In the genomic region with DNA sequence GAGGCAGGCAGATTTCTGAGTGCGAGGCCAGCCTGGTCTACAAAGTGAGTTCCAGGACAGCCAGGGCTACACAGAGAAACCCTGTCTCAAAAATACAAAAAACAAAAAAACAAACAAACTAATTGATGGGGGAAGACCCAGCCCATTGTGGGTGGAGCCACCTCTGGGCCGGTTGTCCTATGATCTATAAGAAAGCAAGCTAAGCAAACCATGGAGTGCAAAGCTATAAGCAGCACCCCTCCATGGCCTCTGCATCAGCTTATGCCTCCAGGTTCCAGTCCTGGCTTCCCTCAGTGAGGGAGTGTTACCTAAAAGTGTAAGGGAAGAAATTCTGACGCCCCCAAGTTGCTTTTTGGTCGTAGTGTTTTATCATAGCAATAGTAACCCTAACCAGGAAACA, we compare ENCODE assay signal across 16 mouse cellular contexts.
"Had no signal": no experiment of that assay in that cellular context is flagged by ENCODE, and none has a peak within 500 bp of the region (broad histone marks: within the 10 kb centered on the region; RNA-seq: fewer than 3 reads in every experiment).

No protein-coding gene starts in this region.

- DNase-seq: kidney, adult 8-10 months; kidney, postnatal 36 days; layer of hippocampus, postnatal 36 days; liver, embryonic 13.5 days; lung, adult 2 months; right cerebral cortex, adult 18-20 months; right cerebral cortex, postnatal 14 days; right cerebral cortex, postnatal 4 days; thymus, adult 2 months; thymus, postnatal 14 days had no signal

- H3K36me3 ChIP-seq: kidney, embryonic 15.5 days; midbrain, embryonic 13.5 days; neural tube, embryonic 12.5 days; neural tube, embryonic 15.5 days had no signal

- H3K4me3 ChIP-seq: kidney, embryonic 15.5 days; left cerebral cortex, adult 2 months; liver, embryonic 13.5 days; midbrain, embryonic 13.5 days; neural tube, embryonic 12.5 days; neural tube, embryonic 15.5 days had no signal

- H3K9ac ChIP-seq: kidney, embryonic 15.5 days; neural tube, embryonic 12.5 days; neural tube, embryonic 15.5 days had no signal

- H3K27ac ChIP-seq: kidney, embryonic 15.5 days; left cerebral cortex, adult 2 months; liver, embryonic 13.5 days; midbrain, embryonic 13.5 days; neural tube, embryonic 12.5 days had no signal

- H3K9me3 ChIP-seq: kidney, embryonic 15.5 days; liver, embryonic 13.5 days; midbrain, embryonic 13.5 days; neural tube, embryonic 12.5 days; neural tube, embryonic 15.5 days had no signal

- H3K4me2 ChIP-seq: neural tube, embryonic 12.5 days had no signal

- H3K27me3 ChIP-seq: kidney, embryonic 15.5 days; liver, embryonic 13.5 days; midbrain, embryonic 13.5 days; neural tube, embryonic 12.5 days; neural tube, embryonic 15.5 days had no signal

- ATAC-seq: midbrain, embryonic 13.5 days; midbrain, embryonic 16.5 days had no signal
